Mouse (Mus musculus): ENCODE measurements around the gene Kat5. TPM values are rescaled to one million over a fixed set of nuclear protein-coding genes. Genes with fewer than 3 reads are reported as not detected.

The Kat5 gene
- polyA plus RNA-seq (2014; fragmentation: Illumina TruSeq; extraction: RNeasy Lipid Tissue Mini Kit (QIAGEN cat#74804); ENCODE audit: low read depth, low replicate concordance): 19.7 TPM

DNA sequence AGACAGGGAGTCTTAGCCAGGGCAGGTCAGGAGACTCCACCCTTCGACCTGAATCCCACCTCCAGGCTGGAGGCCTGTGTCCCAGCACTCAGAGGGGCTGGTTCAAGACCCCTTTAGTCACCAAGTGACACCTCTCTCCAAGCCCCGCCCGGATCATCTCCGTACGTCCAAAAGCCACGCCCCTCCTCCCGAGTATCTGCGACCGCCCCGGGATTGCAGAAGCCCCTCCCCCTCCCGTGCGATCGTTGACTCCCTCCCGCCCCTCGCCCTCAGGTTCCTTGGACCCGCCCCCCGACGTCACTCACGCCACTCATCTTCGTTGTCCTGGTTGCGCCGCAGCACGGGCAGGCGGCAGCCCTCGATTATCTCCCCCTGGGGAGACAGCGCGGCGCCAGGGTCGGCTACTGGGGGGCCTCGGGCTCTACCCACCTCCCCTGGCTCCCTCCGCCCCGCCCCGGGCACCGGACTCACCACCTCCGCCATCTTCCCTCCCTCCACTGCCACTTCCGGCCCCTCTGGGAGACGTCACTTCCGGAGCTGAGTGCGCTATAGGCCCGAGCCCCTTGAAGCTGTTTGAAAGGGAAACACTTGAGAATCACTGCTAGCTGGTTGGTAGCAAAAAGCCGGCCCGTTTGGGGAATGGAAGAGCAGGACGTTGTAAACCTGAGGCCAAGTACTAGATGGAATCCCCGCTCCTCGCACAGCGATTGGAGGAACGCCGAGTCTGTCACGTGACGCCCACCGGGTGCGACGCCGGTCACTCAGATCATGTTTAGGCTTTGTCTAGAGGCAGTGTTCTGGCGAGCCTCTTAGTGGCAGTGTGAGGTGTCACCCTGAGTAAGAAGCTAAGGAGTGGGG lies at the start of gene Kat5:
Gene Kat5, minus strand, starts transcription at position 691 of the 858 bp plus-strand sequence.

DNA sequence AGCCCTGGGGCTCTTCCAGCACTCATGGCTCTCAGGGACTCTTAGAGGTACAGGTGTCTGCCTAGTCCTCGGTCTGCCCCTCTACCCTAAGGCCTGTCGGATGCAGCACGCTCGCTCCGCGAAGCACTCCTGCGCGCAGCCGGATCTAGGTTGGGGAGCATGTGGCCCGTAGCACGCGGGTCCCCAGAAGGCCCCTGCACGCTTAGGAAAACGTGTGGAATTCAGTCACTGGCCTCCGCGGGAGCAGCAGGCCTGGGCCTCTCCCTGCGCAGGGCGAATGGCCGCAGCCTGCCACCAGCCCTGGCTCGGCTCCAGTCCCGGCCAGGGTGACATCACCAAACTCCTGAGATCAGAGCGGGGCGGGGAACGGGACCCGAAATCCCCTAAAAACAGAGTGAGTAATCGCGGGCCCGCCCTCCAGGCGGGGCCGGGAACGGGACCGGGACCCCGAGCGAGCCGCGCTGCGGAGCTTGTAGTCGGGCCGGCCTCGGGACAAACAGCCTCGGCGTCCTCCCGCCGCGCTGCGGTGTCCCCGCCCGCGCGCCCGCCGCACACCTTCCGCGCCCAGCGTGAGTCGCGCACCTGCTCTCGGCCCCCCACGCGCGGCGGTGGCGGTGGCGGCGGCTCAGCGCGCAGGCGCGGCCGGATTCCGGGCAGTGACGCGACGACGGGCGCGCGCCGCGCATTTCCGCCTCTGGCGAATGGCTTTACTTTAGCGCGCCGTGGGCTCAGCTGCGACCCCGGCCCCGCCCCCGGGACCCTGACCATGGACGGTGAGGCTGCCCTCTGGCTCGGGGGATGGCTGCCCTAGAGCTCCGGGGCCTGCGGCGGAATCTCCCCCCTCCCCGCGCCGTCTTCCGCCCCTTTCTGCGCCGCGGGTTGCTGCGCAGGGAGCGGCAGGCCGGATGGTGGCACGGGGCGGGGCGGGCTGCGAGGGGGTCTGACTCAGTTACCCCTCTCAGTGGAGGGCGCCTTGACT lies 27.3 kb upstream of the Kat5 start, which contains the start of gene Rela:
Gene Rela, plus strand, starts transcription at position 415 of the 979 bp plus-strand sequence.

DNA sequence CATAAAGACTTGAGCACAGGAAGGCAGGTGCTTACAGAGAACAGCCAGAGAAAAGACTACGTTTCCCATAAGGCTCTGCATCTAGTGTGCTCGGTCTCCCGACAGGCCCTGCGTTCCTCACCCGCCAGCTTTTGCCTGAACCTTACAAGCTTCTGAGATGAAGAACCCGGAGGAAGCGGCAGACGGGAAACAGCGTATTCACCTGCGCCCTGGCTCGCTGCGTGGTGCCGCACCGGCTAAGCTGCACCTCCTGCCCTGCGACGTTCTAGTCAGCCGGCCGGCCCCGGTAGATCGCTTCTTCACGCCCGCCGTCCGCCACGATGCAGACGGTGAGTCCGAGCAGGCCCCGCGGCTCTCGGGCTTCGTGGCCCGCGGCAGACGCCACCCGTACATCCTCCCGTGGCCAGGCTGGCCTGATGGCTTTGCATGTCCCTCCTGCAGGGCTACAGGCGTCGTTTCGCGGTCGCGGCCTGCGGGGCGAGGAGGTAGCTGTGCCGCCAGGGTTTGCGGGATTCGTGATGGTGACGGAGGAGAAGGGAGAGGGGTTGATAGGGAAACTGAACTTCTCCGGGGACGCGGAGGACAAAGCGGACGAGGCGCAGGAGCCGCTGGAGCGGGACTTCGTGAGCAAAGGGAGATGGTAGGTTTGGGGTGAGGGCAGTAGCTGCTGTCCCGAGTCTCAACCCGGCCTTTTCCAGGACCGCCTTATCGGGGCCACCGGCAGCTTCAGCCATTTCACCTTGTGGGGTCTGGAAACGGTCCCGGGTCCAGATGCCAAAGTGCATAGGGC lies 8.1 kb downstream of the Kat5 start, which contains the start of gene Rnaseh2c:
Gene Rnaseh2c, plus strand, starts transcription at position 122 of the 790 bp plus-strand sequence.

DNA sequence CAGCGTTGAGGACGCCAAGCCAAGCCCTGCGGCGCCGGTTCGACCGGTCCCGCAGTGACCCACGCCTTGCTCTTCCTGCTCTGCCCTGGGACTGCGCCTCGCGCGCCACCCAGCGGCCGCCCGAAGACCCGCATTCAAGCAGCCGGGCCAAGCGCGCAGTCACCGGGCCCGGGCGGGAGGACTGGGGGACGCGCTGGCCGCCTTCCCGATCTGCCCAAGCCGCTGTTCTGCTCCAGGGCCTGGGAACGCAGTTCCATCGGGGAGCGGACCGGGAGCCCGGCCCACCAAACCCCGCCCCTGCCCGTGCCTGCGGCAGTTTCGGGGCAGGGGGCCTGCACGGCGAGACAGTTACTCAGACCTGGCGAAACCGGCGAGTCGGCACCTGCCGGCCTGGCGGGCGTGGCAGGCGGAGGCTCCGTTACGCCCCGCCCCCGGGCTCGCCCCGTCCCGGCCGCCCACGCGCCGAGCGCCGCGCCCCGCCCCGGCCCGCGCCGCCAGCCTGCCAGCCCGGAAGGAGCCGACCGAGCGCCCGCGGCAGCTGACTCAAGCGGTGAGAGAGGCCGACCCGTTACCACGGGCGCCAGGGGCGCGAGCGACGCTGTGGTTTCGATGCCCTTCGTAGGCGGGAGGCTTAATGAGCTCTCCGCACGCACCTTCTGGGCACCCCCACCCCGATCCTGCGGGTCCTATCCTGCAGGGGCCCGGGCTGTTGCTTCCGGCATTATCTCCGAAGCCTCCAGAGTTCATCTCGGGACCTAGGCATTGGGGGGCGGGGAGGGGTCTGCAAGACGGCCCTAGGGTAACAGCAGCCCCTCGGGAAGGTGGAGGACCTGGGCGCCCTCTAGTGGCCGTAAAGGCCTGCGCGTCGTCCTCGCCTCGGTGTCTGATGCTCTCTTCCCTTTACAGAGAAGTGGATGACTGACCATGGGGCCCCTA lies 42.2 kb downstream of the Kat5 start, which contains the start of gene Ap5b1:
Gene Ap5b1, plus strand, starts transcription at position 492 of the 936 bp plus-strand sequence.

DNA sequence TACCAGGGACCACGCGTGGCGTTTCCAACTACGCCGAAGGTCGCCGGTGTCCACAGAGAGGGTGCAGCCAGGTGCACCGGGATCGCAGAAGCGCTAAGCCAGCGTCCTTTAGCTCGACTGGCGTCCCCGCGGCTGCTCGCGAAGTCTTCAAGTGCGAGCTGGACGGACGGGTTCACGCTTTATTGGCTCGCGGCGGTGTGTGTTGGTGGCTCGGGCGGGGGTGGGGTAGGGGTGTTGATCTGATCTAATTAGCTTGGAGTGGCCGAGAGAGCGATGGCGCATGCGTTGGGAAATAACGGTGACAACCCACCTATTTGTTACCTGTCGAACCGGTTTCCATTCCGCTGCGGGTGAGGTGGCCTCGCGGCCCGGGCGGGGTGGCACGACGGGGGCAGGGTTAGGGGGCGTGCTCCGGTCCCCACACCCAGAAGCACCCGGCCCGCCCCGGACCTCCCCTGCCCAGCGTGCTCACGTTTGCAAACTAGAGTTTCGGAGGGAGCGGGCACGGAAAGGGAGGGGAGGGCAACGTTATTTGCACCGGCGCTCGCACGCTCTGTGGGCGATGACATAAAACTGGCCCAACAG lies 49.5 kb downstream of the Kat5 start, which contains the start of gene Ovol1:
Gene Ovol1, minus strand, starts transcription at position 190 of the 585 bp plus-strand sequence.

Other genes starting within 250 kb of the Kat5 start
- gene Eif1ad, start 243.5 kb downstream of the Kat5 start, polyA plus RNA-seq (2014; fragmentation: Illumina TruSeq; extraction: RNeasy Lipid Tissue Mini Kit (QIAGEN cat#74804); ENCODE audit: low read depth, low replicate concordance): 12.6 TPM
- gene Banf1, start 243.1 kb downstream of the Kat5 start, polyA plus RNA-seq (2014; fragmentation: Illumina TruSeq; extraction: RNeasy Lipid Tissue Mini Kit (QIAGEN cat#74804); ENCODE audit: low read depth, low replicate concordance): 4.6 TPM
- gene Sart1, start 221.5 kb downstream of the Kat5 start, polyA plus RNA-seq (2014; fragmentation: Illumina TruSeq; extraction: RNeasy Lipid Tissue Mini Kit (QIAGEN cat#74804); ENCODE audit: low read depth, low replicate concordance): 2.6 TPM
- gene Tsga10ip, start 207.7 kb downstream of the Kat5 start, polyA plus RNA-seq (2014; fragmentation: Illumina TruSeq; extraction: RNeasy Lipid Tissue Mini Kit (QIAGEN cat#74804); ENCODE audit: low read depth, low replicate concordance): not detected
- 3.4 TPM for gene Drap1, start 185.3 kb downstream of the Kat5 start, polyA plus RNA-seq (2014; fragmentation: Illumina TruSeq; extraction: RNeasy Lipid Tissue Mini Kit (QIAGEN cat#74804); ENCODE audit: low read depth, low replicate concordance)
- 0.38 TPM for gene AI837181, start 185.1 kb downstream of the Kat5 start, polyA plus RNA-seq (2014; fragmentation: Illumina TruSeq; extraction: RNeasy Lipid Tissue Mini Kit (QIAGEN cat#74804); ENCODE audit: low read depth, low replicate concordance)
- not detected for gene Fosl1, start 162.7 kb downstream of the Kat5 start, polyA plus RNA-seq (2014; fragmentation: Illumina TruSeq; extraction: RNeasy Lipid Tissue Mini Kit (QIAGEN cat#74804); ENCODE audit: low read depth, low replicate concordance)
- gene Ccdc85b, start 152.3 kb downstream of the Kat5 start, polyA plus RNA-seq (2014; fragmentation: Illumina TruSeq; extraction: RNeasy Lipid Tissue Mini Kit (QIAGEN cat#74804); ENCODE audit: low read depth, low replicate concordance): 1.2 TPM
- gene Fibp, start 149.6 kb downstream of the Kat5 start, polyA plus RNA-seq (2014; fragmentation: Illumina TruSeq; extraction: RNeasy Lipid Tissue Mini Kit (QIAGEN cat#74804); ENCODE audit: low read depth, low replicate concordance): 5.7 TPM
- not detected for gene Ctsw, start 141.7 kb downstream of the Kat5 start, polyA plus RNA-seq (2014; fragmentation: Illumina TruSeq; extraction: RNeasy Lipid Tissue Mini Kit (QIAGEN cat#74804); ENCODE audit: low read depth, low replicate concordance)
- gene Efemp2, start 136.3 kb downstream of the Kat5 start, polyA plus RNA-seq (2014; fragmentation: Illumina TruSeq; extraction: RNeasy Lipid Tissue Mini Kit (QIAGEN cat#74804); ENCODE audit: low read depth, low replicate concordance): 0.60 TPM
- 0.69 TPM for gene Mus81, start 121.8 kb downstream of the Kat5 start, polyA plus RNA-seq (2014; fragmentation: Illumina TruSeq; extraction: RNeasy Lipid Tissue Mini Kit (QIAGEN cat#74804); ENCODE audit: low read depth, low replicate concordance)
- 183 TPM for gene Cfl1, start 119.8 kb downstream of the Kat5 start, polyA plus RNA-seq (2014; fragmentation: Illumina TruSeq; extraction: RNeasy Lipid Tissue Mini Kit (QIAGEN cat#74804); ENCODE audit: low read depth, low replicate concordance)
- not detected for gene 1700020D05Rik, start 106.5 kb downstream of the Kat5 start, polyA plus RNA-seq (2014; fragmentation: Illumina TruSeq; extraction: RNeasy Lipid Tissue Mini Kit (QIAGEN cat#74804); ENCODE audit: low read depth, low replicate concordance)
- 0.25 TPM for gene Snx32, start 99.7 kb downstream of the Kat5 start, polyA plus RNA-seq (2014; fragmentation: Illumina TruSeq; extraction: RNeasy Lipid Tissue Mini Kit (QIAGEN cat#74804); ENCODE audit: low read depth, low replicate concordance)
- 5.6 TPM for gene Ovol1, start 49.6 kb downstream of the Kat5 start, polyA plus RNA-seq (2014; fragmentation: Illumina TruSeq; extraction: RNeasy Lipid Tissue Mini Kit (QIAGEN cat#74804); ENCODE audit: low read depth, low replicate concordance)
- gene Ap5b1, start 42.2 kb downstream of the Kat5 start, polyA plus RNA-seq (2014; fragmentation: Illumina TruSeq; extraction: RNeasy Lipid Tissue Mini Kit (QIAGEN cat#74804); ENCODE audit: low read depth, low replicate concordance): not detected
- gene Rnaseh2c, start 8.4 kb downstream of the Kat5 start, polyA plus RNA-seq (2014; fragmentation: Illumina TruSeq; extraction: RNeasy Lipid Tissue Mini Kit (QIAGEN cat#74804); ENCODE audit: low read depth, low replicate concordance): 1.0 TPM
- 0.66 TPM for gene Rela, start 27.2 kb upstream of the Kat5 start, polyA plus RNA-seq (2014; fragmentation: Illumina TruSeq; extraction: RNeasy Lipid Tissue Mini Kit (QIAGEN cat#74804); ENCODE audit: low read depth, low replicate concordance)
- gene Sipa1, start 53.5 kb upstream of the Kat5 start, polyA plus RNA-seq (2014; fragmentation: Illumina TruSeq; extraction: RNeasy Lipid Tissue Mini Kit (QIAGEN cat#74804); ENCODE audit: low read depth, low replicate concordance): 1.5 TPM
- 1.7 TPM for gene Map3k11, start 78.5 kb upstream of the Kat5 start, polyA plus RNA-seq (2014; fragmentation: Illumina TruSeq; extraction: RNeasy Lipid Tissue Mini Kit (QIAGEN cat#74804); ENCODE audit: low read depth, low replicate concordance)
- gene Pcnx3, start 78.7 kb upstream of the Kat5 start, polyA plus RNA-seq (2014; fragmentation: Illumina TruSeq; extraction: RNeasy Lipid Tissue Mini Kit (QIAGEN cat#74804); ENCODE audit: low read depth, low replicate concordance): 0.22 TPM
- gene Kcnk7, start 94.1 kb upstream of the Kat5 start, polyA plus RNA-seq (2014; fragmentation: Illumina TruSeq; extraction: RNeasy Lipid Tissue Mini Kit (QIAGEN cat#74804); ENCODE audit: low read depth, low replicate concordance): not detected
- 8.7 TPM for gene Ehbp1l1, start 116.1 kb upstream of the Kat5 start, polyA plus RNA-seq (2014; fragmentation: Illumina TruSeq; extraction: RNeasy Lipid Tissue Mini Kit (QIAGEN cat#74804); ENCODE audit: low read depth, low replicate concordance)
- gene Fam89b, start 119.4 kb upstream of the Kat5 start, polyA plus RNA-seq (2014; fragmentation: Illumina TruSeq; extraction: RNeasy Lipid Tissue Mini Kit (QIAGEN cat#74804); ENCODE audit: low read depth, low replicate concordance): not detected
- gene Ltbp3, start 130.7 kb upstream of the Kat5 start, polyA plus RNA-seq (2014; fragmentation: Illumina TruSeq; extraction: RNeasy Lipid Tissue Mini Kit (QIAGEN cat#74804); ENCODE audit: low read depth, low replicate concordance): 3.2 TPM
- 0.28 TPM for gene Scyl1, start 161.2 kb upstream of the Kat5 start, polyA plus RNA-seq (2014; fragmentation: Illumina TruSeq; extraction: RNeasy Lipid Tissue Mini Kit (QIAGEN cat#74804); ENCODE audit: low read depth, low replicate concordance)

Data from sigmoid colon, adult 10 weeks (tissue).